Mouse (Mus musculus): Measurements from ENCODE around the gene BC049352.

GRCm38 (mm10) chr9:45205143-45205542 lies 23.3 kb downstream of the BC049352 start:
- TF ChIP-seq HCFC1 (IDR thresholded peaks at IDR 0.05; ENCODE audit: borderline replicate concordance, insufficient read depth, low read length) = no peak
- no peak for TF ChIP-seq ZC3H11A (IDR thresholded peaks at IDR 0.05; ENCODE audit: borderline replicate concordance, low read depth, low read length)
- no peak for TF ChIP-seq ZNF384 (IDR thresholded peaks at IDR 0.05; ENCODE audit: low read depth, low read length)
- TF ChIP-seq MAFK (IDR thresholded peaks at IDR 0.05; ENCODE audit: insufficient read depth, low read depth, low read length) = no peak
- TF ChIP-seq CHD2 (IDR thresholded peaks at IDR 0.05; ENCODE audit: low read depth, low read length) = no peak

All from ES-E14 (cell line).